Mouse (Mus musculus) hindbrain, embryonic 12.5 days (tissue): ENCODE measurements around the gene Trpv2. TPM values are rescaled to one million over a fixed set of nuclear protein-coding genes. Genes with fewer than 3 reads are reported as not detected.

Experiments used
- ATAC-seq: fragments of 200-750 bp; cut with Nextera tagmentation; 2 replicates; pipeline ENCODE4 v1.8.0; 2017; ENCODE audit warnings: moderate TSS enrichment; ENCODE audit not compliant: low FRiP score
- H3K27ac ChIP-seq: fragments of 300-500 bp; sonication (generic); 2 replicates; pipeline ENCODE4 v1.5.1; 2016; ENCODE audit warnings: mild to moderate bottlenecking
- H3K27me3 ChIP-seq: fragments of 300-500 bp; sonication (generic); 2 replicates; pipeline ENCODE4 v1.6.1; 2016; ENCODE audit warnings: mild to moderate bottlenecking
- H3K36me3 ChIP-seq: fragments of 300-500 bp; sonication (generic); 2 replicates; pipeline ENCODE4 v1.6.1; 2016; ENCODE audit warnings: mild to moderate bottlenecking
- H3K4me1 ChIP-seq: fragments of 300-500 bp; sonication (generic); 2 replicates; pipeline ENCODE4 v1.6.1; 2016
- H3K4me2 ChIP-seq: fragments of 300-500 bp; sonication (generic); replicated peaks from 2 replicates; pipeline ENCODE4 v1.6.1; 2016; ENCODE audit warnings: mild to moderate bottlenecking
- H3K4me3 ChIP-seq: fragments of 300-500 bp; sonication (generic); 2 replicates; pipeline ENCODE4 v1.5.1; 2016; ENCODE audit warnings: mild to moderate bottlenecking
- H3K9ac ChIP-seq: fragments of 300-500 bp; sonication (generic); 2 replicates; pipeline ENCODE4 v1.6.1; 2016; ENCODE audit warnings: mild to moderate bottlenecking, moderate library complexity
- H3K9me3 ChIP-seq: fragments of 300-500 bp; sonication (generic); replicated peaks from 2 replicates; pipeline ENCODE4 v1.6.1; 2016; ENCODE audit warnings: mild to moderate bottlenecking
- WGBS: fragments of 180-500 bp; shearing (Covaris S2); methylation state at CpG from one replicate; pipeline ENCODE4 v1.1.7; 2016; 5-methylcytosine and 5-hydroxymethylcytosine counted together
- polyA plus RNA-seq: library from polyadenylated mRNA; unstranded; fragments of >200 nt; fragmentation: Nextera tagmentation; extraction: Ambion mirVana; gene quantifications from 2 replicates; pipeline ENCODE4 v1.2.1, GENCODE M21; 2016

The Trpv2 gene
- polyA plus RNA-seq, 1 experiment from 2014 or later: 10.8 TPM

GRCm38 (mm10) chr11:62642023-62642844 lies 67.9 kb downstream of the Trpv2 start:
- 65% methylated on average over 11 of the region's 11 CpGs for WGBS
- ATAC-seq: no peak
- Histone ChIP-seq H3K4me2 (no peak overlapping the region), H3K9ac (no peak overlapping the region), H3K9me3 (no peaks in the 10 kb centered on the region), H3K27me3 (no peaks in the 10 kb centered on the region), H3K27ac (no peak overlapping the region), H3K36me3 (0 out of 2 replicates have a peak, but pooled peaks cover 4% of the 10 kb centered on the region), H3K4me3 (no peak overlapping the region), H3K4me1 (peaks cover 40% of the 10 kb centered on the region)

GRCm38 (mm10) chr11:62643011-62643631 lies 68.8 kb downstream of the Trpv2 start:
- H3K4me2 ChIP-seq: no peak overlapping the region
- H3K9ac ChIP-seq: no peak overlapping the region
- H3K4me1 ChIP-seq: peaks cover 43% of the 10 kb centered on the region
- ATAC-seq: no peak
- no peaks in the 10 kb centered on the region for H3K9me3 ChIP-seq
- 80% methylated on average over 8 of the region's 8 CpGs for WGBS
- H3K4me3 ChIP-seq: no peak overlapping the region
- H3K27ac ChIP-seq: no peak overlapping the region
- H3K36me3 ChIP-seq: 0 out of 2 replicates have a peak, but pooled peaks cover 4% of the 10 kb centered on the region
- no peaks in the 10 kb centered on the region for H3K27me3 ChIP-seq

- ATAC-seq: no peak
- no peaks in the 10 kb centered on the region for H3K9me3 ChIP-seq
- WGBS: 80% methylated on average over 10 of the region's 10 CpGs
- H3K27ac ChIP-seq: no peak overlapping the region
- H3K4me2 ChIP-seq: no peak overlapping the region
- no peak overlapping the region for H3K9ac ChIP-seq
- peaks cover 44% of the 10 kb centered on the region for H3K4me1 ChIP-seq
- no peak overlapping the region for H3K4me3 ChIP-seq
- H3K36me3 ChIP-seq: 0 out of 2 replicates have a peak, but pooled peaks cover 4% of the 10 kb centered on the region
- no peaks in the 10 kb centered on the region for H3K27me3 ChIP-seq
Observed at GRCm38 (mm10) chr11:62643681-62644363, 69.5 kb downstream of the Trpv2 start.

GRCm38 (mm10) chr11:62644602-62645336 lies 70.5 kb downstream of the Trpv2 start:
- 88% methylated on average over 5 of the region's 5 CpGs for WGBS
- Histone ChIP-seq H3K27ac (no peak overlapping the region), H3K27me3 (no peaks in the 10 kb centered on the region), H3K4me3 (no peak overlapping the region), H3K4me1 (peaks cover 52% of the 10 kb centered on the region), H3K9me3 (no peaks in the 10 kb centered on the region), H3K36me3 (0 out of 2 replicates have a peak, but pooled peaks cover 2% of the 10 kb centered on the region), H3K4me2 (no peak overlapping the region), H3K9ac (no peak overlapping the region)
- ATAC-seq: no peak

- Histone ChIP-seq H3K36me3 (no peaks in the 10 kb centered on the region), H3K27me3 (no peaks in the 10 kb centered on the region), H3K9ac (no peak overlapping the region), H3K4me3 (no peak overlapping the region), H3K27ac (no peak overlapping the region), H3K9me3 (no peaks in the 10 kb centered on the region), H3K4me2 (peak overlapping the region; percentile 88; the same call in 1 of the 2 replicates), H3K4me1 (peaks cover 54% of the 10 kb centered on the region)
- WGBS: 88% methylated on average over 4 of the region's 4 CpGs
- ATAC-seq: no peak
Observed at GRCm38 (mm10) chr11:62645337-62645675, 71.0 kb downstream of the Trpv2 start.

- H3K4me1 ChIP-seq: peaks cover 55% of the 10 kb centered on the region
Observed at GRCm38 (mm10) chr11:62645732-62646494, 71.6 kb downstream of the Trpv2 start.

GRCm38 (mm10) chr11:62646495-62646843 lies 72.2 kb downstream of the Trpv2 start:
- no peaks in the 10 kb centered on the region for H3K27me3 ChIP-seq
- H3K36me3 ChIP-seq: no peaks in the 10 kb centered on the region
- ATAC-seq: no peak
- H3K27ac ChIP-seq: peak overlapping the region; percentile 66
- H3K9me3 ChIP-seq: no peaks in the 10 kb centered on the region
- peak overlapping the region; percentile 88 for H3K4me2 ChIP-seq
- peak overlapping the region; percentile 69 for H3K4me3 ChIP-seq
- H3K4me1 ChIP-seq: peaks cover 55% of the 10 kb centered on the region
- 47% methylated on average over 4 of the region's 4 CpGs for WGBS
- H3K9ac ChIP-seq: peak overlapping the region; percentile 40; the same call in 1 of the 2 replicates

More at GRCm38 (mm10) chr11:62645732-62646494, 71.6 kb downstream of the Trpv2 start:
- Histone ChIP-seq H3K4me2 (peak overlapping the region; percentile 88), H3K9me3 (no peaks in the 10 kb centered on the region), H3K27ac (peak overlapping the region; percentile 66), H3K27me3 (no peaks in the 10 kb centered on the region), H3K36me3 (no peaks in the 10 kb centered on the region), H3K4me3 (peak overlapping the region; percentile 69), H3K9ac (peak overlapping the region; percentile 40; the same call in 1 of the 2 replicates)
- WGBS: 41% methylated on average over 8 of the region's 8 CpGs
- ATAC-seq: no peak

GRCm38 (mm10) chr11:62646958-62647515 lies 72.8 kb downstream of the Trpv2 start:
- peak overlapping the region; percentile 69 for H3K4me3 ChIP-seq

GRCm38 (mm10) chr11:62647661-62648590 lies 73.6 kb downstream of the Trpv2 start, which contains the start of gene Lrrc75a:
Lrrc75a (minus strand) TSS chr11:62648523.
- ATAC-seq: peak; percentile 80
- Histone ChIP-seq H3K27me3 (no peaks in the 10 kb centered on the region), H3K4me1 (peaks cover 47% of the 10 kb centered on the region), H3K9me3 (no peaks in the 10 kb centered on the region), H3K4me2 (peak within 1 kb of the TSS; percentile 88), H3K9ac (peak within 1 kb of the TSS; percentile 75), H3K4me3 (peak within 1 kb of the TSS; percentile 69), H3K36me3 (no peaks in the 10 kb centered on the region), H3K27ac (peak within 1 kb of the TSS; percentile 85)
- WGBS: under 1% methylated on average over 64 of the region's 86 CpGs

More at GRCm38 (mm10) chr11:62646958-62647515, 72.8 kb downstream of the Trpv2 start:
- ATAC-seq: no peak
- WGBS: 41% methylated on average over 7 of the region's 7 CpGs
- no peaks in the 10 kb centered on the region for H3K27me3 ChIP-seq
- peak overlapping the region; percentile 85; the same call in 1 of the 2 replicates for H3K27ac ChIP-seq
- no peaks in the 10 kb centered on the region for H3K36me3 ChIP-seq
- H3K4me1 ChIP-seq: peaks cover 55% of the 10 kb centered on the region
- no peaks in the 10 kb centered on the region for H3K9me3 ChIP-seq
- H3K9ac ChIP-seq: no peak overlapping the region; the same call in 1 of the 2 replicates
- H3K4me2 ChIP-seq: peak overlapping the region; percentile 88
